Mouse (Mus musculus): Measurements from ENCODE around the gene Btf3. TPM values are rescaled to one million over a fixed set of nuclear protein-coding genes. Genes with fewer than 3 reads are reported as not detected.

The Btf3 gene
- polyA plus RNA-seq, 1 experiment, result 484 TPM

GRCm38 (mm10) chr13:98352381-98352975, 35.7 kb upstream of the Btf3 start:
- Histone ChIP-seq H3K4me3 (replicated peaks; ENCODE audit: control insufficient read depth, low read depth, low read length) (no peak overlapping the region), H3K27ac (ENCODE audit: control insufficient read depth, insufficient read depth, low read depth, low read length, poor library complexity) (no peak overlapping the region), H3K4me1 (ENCODE audit: control insufficient read depth, insufficient read depth, low read length) (no peaks in the 10 kb centered on the region)
- TF ChIP-seq POLR2A (IDR thresholded peaks at IDR 0.05; ENCODE audit: borderline replicate concordance, control insufficient read depth, low read depth, low read length), result no peak
- no peak for TF ChIP-seq CTCF (IDR thresholded peaks at IDR 0.05; ENCODE audit: control insufficient read depth, insufficient read depth, low read length)
- WGBS, result 16% methylated on average over 14 of the region's 14 CpGs

- TF ChIP-seq POLR2A (IDR thresholded peaks at IDR 0.05; ENCODE audit: borderline replicate concordance, control insufficient read depth, low read depth, low read length) (no peak), CTCF (IDR thresholded peaks at IDR 0.05; ENCODE audit: control insufficient read depth, insufficient read depth, low read length) (peak; percentile 50; the same call in 1 of the 2 replicates)
- Histone ChIP-seq H3K27ac (ENCODE audit: control insufficient read depth, insufficient read depth, low read depth, low read length, poor library complexity) (no peak overlapping the region), H3K4me1 (ENCODE audit: control insufficient read depth, insufficient read depth, low read length) (no peaks in the 10 kb centered on the region), H3K4me3 (replicated peaks; ENCODE audit: control insufficient read depth, low read depth, low read length) (no peak overlapping the region)
- 11% methylated on average over 8 of the region's 8 CpGs for WGBS
Observed at GRCm38 (mm10) chr13:98351527-98351926, 34.7 kb upstream of the Btf3 start.

GRCm38 (mm10) chr13:98349491-98349890, 32.7 kb upstream of the Btf3 start:
- TF ChIP-seq CTCF (IDR thresholded peaks at IDR 0.05; ENCODE audit: control insufficient read depth, insufficient read depth, low read length) (no peak), POLR2A (IDR thresholded peaks at IDR 0.05; ENCODE audit: borderline replicate concordance, control insufficient read depth, low read depth, low read length) (no peak)
- H3K4me3 ChIP-seq (replicated peaks; ENCODE audit: control insufficient read depth, low read depth, low read length), result no peak overlapping the region
- WGBS, result 76% methylated on average over 4 of the region's 4 CpGs

GRCm38 (mm10) chr13:98340506-98340905, 23.7 kb upstream of the Btf3 start:
- H3K27ac ChIP-seq (ENCODE audit: control insufficient read depth, insufficient read depth, low read depth, low read length, poor library complexity), result no peak overlapping the region
- no peaks in the 10 kb centered on the region for H3K4me1 ChIP-seq (ENCODE audit: control insufficient read depth, insufficient read depth, low read length)
- TF ChIP-seq POLR2A (IDR thresholded peaks at IDR 0.05; ENCODE audit: borderline replicate concordance, control insufficient read depth, low read depth, low read length), result no peak
- TF ChIP-seq CTCF (IDR thresholded peaks at IDR 0.05; ENCODE audit: control insufficient read depth, insufficient read depth, low read length), result no peak
- WGBS, result 70% methylated on average over 5 of the region's 5 CpGs
- no peak overlapping the region for H3K4me3 ChIP-seq (replicated peaks; ENCODE audit: control insufficient read depth, low read depth, low read length)

More at GRCm38 (mm10) chr13:98349491-98349890, 32.7 kb upstream of the Btf3 start:
- H3K4me1 ChIP-seq (ENCODE audit: control insufficient read depth, insufficient read depth, low read length), result no peaks in the 10 kb centered on the region
- H3K27ac ChIP-seq (ENCODE audit: control insufficient read depth, insufficient read depth, low read depth, low read length, poor library complexity), result no peak overlapping the region

GRCm38 (mm10) chr13:98336205-98336604, 19.4 kb upstream of the Btf3 start:
- no peak overlapping the region for H3K27ac ChIP-seq (ENCODE audit: control insufficient read depth, insufficient read depth, low read depth, low read length, poor library complexity)
- no peaks in the 10 kb centered on the region for H3K4me1 ChIP-seq (ENCODE audit: control insufficient read depth, insufficient read depth, low read length)
- WGBS, result 81% methylated on average over 1 of the region's 1 CpGs
- no peak for TF ChIP-seq POLR2A (IDR thresholded peaks at IDR 0.05; ENCODE audit: borderline replicate concordance, control insufficient read depth, low read depth, low read length)
- no peak for TF ChIP-seq CTCF (IDR thresholded peaks at IDR 0.05; ENCODE audit: control insufficient read depth, insufficient read depth, low read length)
- H3K4me3 ChIP-seq (replicated peaks; ENCODE audit: control insufficient read depth, low read depth, low read length), result no peak overlapping the region

GRCm38 (mm10) chr13:98332106-98332505, 15.3 kb upstream of the Btf3 start:
- H3K4me1 ChIP-seq (ENCODE audit: control insufficient read depth, insufficient read depth, low read length), result no peaks in the 10 kb centered on the region
- H3K4me3 ChIP-seq (replicated peaks; ENCODE audit: control insufficient read depth, low read depth, low read length), result no peak overlapping the region
- no peak for TF ChIP-seq CTCF (IDR thresholded peaks at IDR 0.05; ENCODE audit: control insufficient read depth, insufficient read depth, low read length)
- no peak for TF ChIP-seq POLR2A (IDR thresholded peaks at IDR 0.05; ENCODE audit: borderline replicate concordance, control insufficient read depth, low read depth, low read length)
- 9% methylated on average over 2 of the region's 2 CpGs for WGBS
- no peak overlapping the region for H3K27ac ChIP-seq (ENCODE audit: control insufficient read depth, insufficient read depth, low read depth, low read length, poor library complexity)

- Histone ChIP-seq H3K4me3 (replicated peaks; ENCODE audit: control insufficient read depth, low read depth, low read length) (no peak overlapping the region), H3K4me1 (ENCODE audit: control insufficient read depth, insufficient read depth, low read length) (no peaks in the 10 kb centered on the region), H3K27ac (ENCODE audit: control insufficient read depth, insufficient read depth, low read depth, low read length, poor library complexity) (no peak overlapping the region)
- 81% methylated on average over 11 of the region's 11 CpGs for WGBS
- TF ChIP-seq POLR2A (IDR thresholded peaks at IDR 0.05; ENCODE audit: borderline replicate concordance, control insufficient read depth, low read depth, low read length) (no peak), CTCF (IDR thresholded peaks at IDR 0.05; ENCODE audit: control insufficient read depth, insufficient read depth, low read length) (no peak)
Observed at GRCm38 (mm10) chr13:98325034-98325433, 8.2 kb upstream of the Btf3 start.

GRCm38 (mm10) chr13:98317911-98318310, 1.1 kb upstream of the Btf3 start:
- Histone ChIP-seq H3K4me1 (ENCODE audit: control insufficient read depth, insufficient read depth, low read length) (no peaks in the 10 kb centered on the region; the same call in 1 of the 2 replicates), H3K4me3 (replicated peaks; ENCODE audit: control insufficient read depth, low read depth, low read length) (no peak overlapping the region), H3K27ac (ENCODE audit: control insufficient read depth, insufficient read depth, low read depth, low read length, poor library complexity) (no peak overlapping the region)
- no peak for TF ChIP-seq POLR2A (IDR thresholded peaks at IDR 0.05; ENCODE audit: borderline replicate concordance, control insufficient read depth, low read depth, low read length)
- TF ChIP-seq CTCF (IDR thresholded peaks at IDR 0.05; ENCODE audit: control insufficient read depth, insufficient read depth, low read length), result no peak
- 77% methylated on average over 6 of the region's 6 CpGs for WGBS
